Mouse (Mus musculus) midbrain, postnatal 0 days (tissue): Measurements from ENCODE around the gene Zfp81. TPM values are rescaled to one million over a fixed set of nuclear protein-coding genes. Genes with fewer than 3 reads are reported as not detected.
A peak's percentile ranks its signal among the peaks of the same experiment; 100 is the strongest.
"Not testable (repeated sequence)": the region's sequence is repeated elsewhere in the genome, so short reads cannot be mapped to it uniquely, and the experiment has no call there.

Source experiments
- ATAC-seq: fragments of 200-750 bp; cut with Nextera tagmentation; 2 replicates; pipeline ENCODE4 v1.8.0; 2017; ENCODE audit warnings: moderate number of reproducible peaks, mild to moderate bottlenecking, moderate TSS enrichment, moderate library complexity; ENCODE audit not compliant: low FRiP score
- DNase-seq: peaks from one replicate; pipeline ENCODE4 v3.0.0-alpha.2; 2015; ENCODE audit warnings: low spot score
- H3K27ac ChIP-seq: fragments of 300-500 bp; sonication (generic); 2 replicates; pipeline ENCODE4 v1.5.1; 2014; ENCODE audit warnings: low read depth, mild to moderate bottlenecking, low read length, mixed read lengths
- H3K27me3 ChIP-seq: fragments of 300-500 bp; sonication (generic); 2 replicates; pipeline ENCODE4 v1.6.1; 2014; ENCODE audit warnings: low read length, control low read depth, mixed read lengths; ENCODE audit not compliant: insufficient read depth
- H3K36me3 ChIP-seq: fragments of 300-500 bp; sonication (generic); 2 replicates; pipeline ENCODE4 v1.6.1; 2014; ENCODE audit warnings: low read length, control low read depth, mixed read lengths; ENCODE audit not compliant: insufficient read depth
- H3K4me1 ChIP-seq: fragments of 300-500 bp; sonication (generic); 2 replicates; pipeline ENCODE4 v1.6.1; 2014; ENCODE audit warnings: mild to moderate bottlenecking, control low read depth, antibody characterized with exemption, low read length, mixed read lengths; ENCODE audit not compliant: insufficient read depth
- H3K4me2 ChIP-seq: fragments of 300-500 bp; sonication (generic); 2 replicates; pipeline ENCODE4 v1.6.1; 2014; ENCODE audit warnings: low read depth, mild to moderate bottlenecking, low read length, mixed read lengths; ENCODE audit not compliant: poor library complexity, severe bottlenecking
- H3K4me3 ChIP-seq: fragments of 300-500 bp; sonication (generic); 2 replicates; pipeline ENCODE4 v1.5.1; 2014; ENCODE audit warnings: low read depth, mild to moderate bottlenecking, low read length, moderate library complexity
- H3K9ac ChIP-seq: fragments of 300-500 bp; sonication (generic); replicated peaks from 2 replicates; pipeline ENCODE4 v1.6.1; 2014; ENCODE audit warnings: mild to moderate bottlenecking, low read length, moderate library complexity, mixed read lengths; ENCODE audit not compliant: poor library complexity, severe bottlenecking
- H3K9me3 ChIP-seq: fragments of 300-500 bp; sonication (generic); 2 replicates; pipeline ENCODE4 v1.6.1; 2016; ENCODE audit warnings: low read length, control low read depth
- CTCF ChIP-seq: IDR thresholded peaks from 2 replicates; pipeline ENCODE4 v1.5.1; 2016; ENCODE audit warnings: antibody characterized with exemption, mild to moderate bottlenecking
- WGBS: fragments of 180-500 bp; shearing (Covaris S2); extraction: QIAGEN DNeasy Blood & Tissue Kit; methylation state at CpG from one replicate; pipeline ENCODE4 v1.1.7; 2014; 5-methylcytosine and 5-hydroxymethylcytosine counted together
- polyA plus RNA-seq: library from polyadenylated mRNA; unstranded; fragments of >200 nt; fragmentation: Nextera tagmentation; extraction: Ambion mirVana; gene quantifications from 2 replicates; pipeline ENCODE4 v1.2.1, GENCODE M21; 2015
- total RNA-seq: library from RNA; depleted of rRNA; stranded (reverse); fragments of >200 nt; gene quantifications from 2 replicates; pipeline ENCODE4 v1.2.3, GENCODE M21; 2014; rRNA removed

The Zfp81 gene
- total and polyA plus RNA-seq, 2 experiments from 2014 or later: 18.1 to 20.9 TPM

DNA sequence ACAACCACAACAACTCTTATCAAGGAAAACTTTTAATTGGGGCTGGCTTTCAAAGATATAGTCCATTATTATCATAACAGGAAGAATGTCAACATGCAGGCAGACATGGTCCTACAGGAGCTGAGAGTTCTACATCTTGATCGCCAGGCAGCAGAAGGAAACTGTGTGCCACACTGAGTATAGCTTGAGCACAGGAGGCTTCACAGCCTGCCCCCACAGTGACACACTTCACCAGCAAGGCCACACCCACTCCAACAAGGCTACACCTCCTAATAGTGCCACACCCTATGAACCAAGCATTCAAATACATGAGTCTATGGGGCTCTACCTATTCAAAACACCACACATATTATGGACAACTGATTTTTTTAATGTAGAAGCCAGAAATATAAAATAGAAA is 5.7 kb downstream of the Zfp81 start:
- no peaks in the 10 kb centered on the region for H3K36me3 ChIP-seq
- no peak for DNase-seq
- H3K4me2 ChIP-seq: no peak overlapping the region
- ATAC-seq: no peak
- TF ChIP-seq CTCF: no peak
- H3K9me3 ChIP-seq: no peaks in the 10 kb centered on the region
- no peak overlapping the region for H3K4me3 ChIP-seq
- no peak overlapping the region for H3K9ac ChIP-seq
- no peaks in the 10 kb centered on the region for H3K27me3 ChIP-seq
- no peak overlapping the region for H3K27ac ChIP-seq
- WGBS: 97% methylated on average over 1 of the region's 1 CpGs
- no peaks in the 10 kb centered on the region for H3K4me1 ChIP-seq

- not testable (repeated sequence) for H3K4me3 ChIP-seq, DNase-seq, H3K4me1 ChIP-seq, ATAC-seq, H3K36me3 ChIP-seq, H3K27ac ChIP-seq, H3K4me2 ChIP-seq, H3K27me3 ChIP-seq, H3K9ac ChIP-seq, H3K9me3 ChIP-seq
- WGBS: no CpG with 5 or more reads among the region's 9 CpGs
Observed at GRCm38 (mm10) chr17:33289876-33290149, 68.9 kb downstream of the Zfp81 start.

DNA sequence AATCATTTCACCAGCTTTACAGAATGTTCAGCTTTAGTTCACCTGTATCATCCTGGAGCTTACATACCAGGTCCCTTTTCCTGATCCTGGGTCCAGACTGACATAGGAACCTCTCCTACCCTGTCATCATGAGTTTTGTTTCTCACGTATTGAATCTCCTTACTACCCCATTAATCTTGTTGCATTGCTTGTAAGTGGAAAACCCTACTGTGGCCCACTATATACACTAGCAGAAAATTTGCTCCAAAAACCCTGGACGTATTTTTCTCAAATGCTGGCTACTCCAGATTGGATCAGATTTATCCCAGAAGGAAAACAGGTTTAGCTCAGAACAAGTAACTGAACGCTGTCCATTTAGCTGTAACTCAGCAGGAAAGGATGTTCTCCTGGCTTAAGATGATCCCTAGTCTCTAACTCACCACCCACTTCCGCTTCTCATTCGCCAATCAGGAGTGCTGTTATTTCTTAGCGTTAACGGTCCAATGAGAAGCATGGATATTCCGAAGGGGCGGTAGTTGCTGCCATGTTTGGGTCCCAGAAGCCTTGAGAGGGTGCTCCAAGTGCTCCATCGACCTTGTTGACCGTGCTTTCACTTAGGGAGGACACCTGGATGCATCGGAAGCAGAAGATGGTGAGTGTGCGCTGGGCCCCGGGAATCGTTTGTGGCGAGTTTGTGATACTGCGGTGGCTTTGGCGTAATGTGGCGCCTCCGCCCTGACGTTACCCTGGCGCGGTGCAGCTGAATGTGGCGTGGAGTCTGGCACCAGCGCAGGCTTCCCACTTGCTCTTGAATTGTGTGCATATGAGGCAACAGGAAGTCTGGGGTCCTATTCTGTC is 69.4 kb downstream of the Zfp81 start, which contains the start of gene Zfp955b:
Gene Zfp955b (plus strand): TSS at position 506 of the 837 bp plus-strand sequence.
- H3K9ac ChIP-seq, DNase-seq, H3K4me1 ChIP-seq, H3K27me3 ChIP-seq, H3K9me3 ChIP-seq, H3K4me3 ChIP-seq, H3K4me2 ChIP-seq, H3K36me3 ChIP-seq, H3K27ac ChIP-seq: not testable (repeated sequence)
- ATAC-seq: peak; percentile 100
- WGBS: no CpG with 5 or more reads among the region's 25 CpGs

Other genes starting within 250 kb of the Zfp81 start
- 0.09 and 0.11 TPM in 2 replicates for gene Morc2b, start 219.2 kb downstream of the Zfp81 start, total RNA-seq
- gene Morc2b, start 219.2 kb downstream of the Zfp81 start, polyA plus RNA-seq: 0.15 and 0.27 TPM in 2 replicates
- gene Olfr55, start 190.4 kb downstream of the Zfp81 start, total RNA-seq: not detected in 2 replicates
- gene Olfr55, start 190.4 kb downstream of the Zfp81 start, polyA plus RNA-seq: not detected in 2 replicates
- gene Olfr239, start 167.6 kb downstream of the Zfp81 start, total RNA-seq: not detected in 2 replicates
- gene Olfr239, start 167.6 kb downstream of the Zfp81 start, polyA plus RNA-seq: not detected in 2 replicates
- 0.22 TPM in 1 of 2 replicates, not detected in the other for gene Olfr1564, start 137.2 kb downstream of the Zfp81 start, total RNA-seq
- not detected in 2 replicates for gene Olfr1564, start 137.2 kb downstream of the Zfp81 start, polyA plus RNA-seq
- 13.9 and 20.6 TPM in 2 replicates for gene Zfp955a, start 103.7 kb downstream of the Zfp81 start, total RNA-seq
- 20.1 and 20.4 TPM in 2 replicates for gene Zfp955a, start 103.7 kb downstream of the Zfp81 start, polyA plus RNA-seq
- gene Olfr63, start 94.2 kb downstream of the Zfp81 start, total RNA-seq: not detected in 2 replicates
- gene Olfr63, start 94.2 kb downstream of the Zfp81 start, polyA plus RNA-seq: not detected in 2 replicates
- gene Zfp955b, start 69.3 kb downstream of the Zfp81 start, total RNA-seq: 17.2 and 21.0 TPM in 2 replicates
- gene Zfp955b, start 69.3 kb downstream of the Zfp81 start, polyA plus RNA-seq: 16.2 and 16.7 TPM in 2 replicates
- gene Zfp101, start 35.8 kb upstream of the Zfp81 start, total RNA-seq: 13.6 and 28.9 TPM in 2 replicates
- 6.8 and 9.0 TPM in 2 replicates for gene Zfp101, start 35.8 kb upstream of the Zfp81 start, polyA plus RNA-seq
- gene Actl9, start 74.0 kb upstream of the Zfp81 start, total RNA-seq: not detected in 2 replicates
- gene Actl9, start 74.0 kb upstream of the Zfp81 start, polyA plus RNA-seq: not detected in 2 replicates
- 56.3 and 78.3 TPM in 2 replicates for gene Adamts10, start 165.3 kb upstream of the Zfp81 start, total RNA-seq
- 36.9 and 39.1 TPM in 2 replicates for gene Adamts10, start 165.3 kb upstream of the Zfp81 start, polyA plus RNA-seq
- 1.3 TPM in 2 replicates for gene Myo1f, start 196.8 kb upstream of the Zfp81 start, total RNA-seq
- gene Myo1f, start 196.8 kb upstream of the Zfp81 start, polyA plus RNA-seq: 1.2 TPM in 2 replicates